Mouse (Mus musculus) myocyte (in vitro differentiated cells): ENCODE measurements around the gene Apom.

Experiments used
- CEBPB ChIP-seq: IDR thresholded peaks from 2 replicates; pipeline ENCODE4 v1.6.1; 2011; ENCODE audit warnings: mild to moderate bottlenecking, moderate library complexity; ENCODE audit not compliant: poor library complexity, insufficient read depth, severe bottlenecking
- E2F4 ChIP-seq: IDR thresholded peaks from one replicate; pipeline ENCODE4 v1.6.1; 2011; ENCODE audit warnings: mild to moderate bottlenecking, control low read depth, moderate library complexity; ENCODE audit not compliant: insufficient read depth
- MAX ChIP-seq: IDR thresholded peaks from one replicate; pipeline ENCODE4 v1.6.1; 2011; ENCODE audit warnings: low read depth, mild to moderate bottlenecking, control low read depth
- MYOD1 ChIP-seq, 3 experiments: IDR thresholded peaks; one replicate each; pipeline ENCODE4 v1.6.1; 2011; ENCODE audit warnings: control low read depth in 2 of 3, low read depth in 2 of 3, mild to moderate bottlenecking in 2 of 3, moderate library complexity in 1 of 3; ENCODE audit not compliant: insufficient read length in 2 of 3, control insufficient read depth in 1 of 3
- MYOG ChIP-seq, 3 experiments: IDR thresholded peaks; one replicate each; pipeline ENCODE4 v1.6.1; 2011; ENCODE audit warnings: control low read depth in 2 of 3, low read depth in 2 of 3, mild to moderate bottlenecking in 2 of 3; ENCODE audit not compliant: insufficient read length in 2 of 3, control insufficient read depth in 1 of 3, insufficient read depth in 1 of 3
- POLR2A ChIP-seq: IDR thresholded peaks from one replicate; pipeline ENCODE4 v1.6.1; 2011; ENCODE audit warnings: low read depth, mild to moderate bottlenecking, control low read depth, moderate library complexity; ENCODE audit not compliant: insufficient read length
- POLR2AphosphoS2 ChIP-seq: IDR thresholded peaks from one replicate; pipeline ENCODE4 v1.6.1; 2011; ENCODE audit warnings: low read depth, control low read depth; ENCODE audit not compliant: insufficient read length
- REST ChIP-seq: IDR thresholded peaks from one replicate; pipeline ENCODE4 v1.6.1; 2011; ENCODE audit warnings: mild to moderate bottlenecking, control low read depth, moderate library complexity; ENCODE audit not compliant: insufficient read depth, insufficient read length
- TCF12 ChIP-seq: IDR thresholded peaks from one replicate; pipeline ENCODE4 v1.6.1; 2011; ENCODE audit warnings: mild to moderate bottlenecking, control low read depth; ENCODE audit not compliant: poor library complexity, insufficient read depth, severe bottlenecking
- TCF3 ChIP-seq: IDR thresholded peaks from one replicate; pipeline ENCODE4 v1.6.1; 2011; ENCODE audit warnings: low read depth, control low read depth; ENCODE audit not compliant: insufficient read length
- USF1 ChIP-seq: IDR thresholded peaks from one replicate; pipeline ENCODE4 v1.6.1; 2011; ENCODE audit warnings: low read depth, mild to moderate bottlenecking, control low read depth, moderate library complexity

DNA sequence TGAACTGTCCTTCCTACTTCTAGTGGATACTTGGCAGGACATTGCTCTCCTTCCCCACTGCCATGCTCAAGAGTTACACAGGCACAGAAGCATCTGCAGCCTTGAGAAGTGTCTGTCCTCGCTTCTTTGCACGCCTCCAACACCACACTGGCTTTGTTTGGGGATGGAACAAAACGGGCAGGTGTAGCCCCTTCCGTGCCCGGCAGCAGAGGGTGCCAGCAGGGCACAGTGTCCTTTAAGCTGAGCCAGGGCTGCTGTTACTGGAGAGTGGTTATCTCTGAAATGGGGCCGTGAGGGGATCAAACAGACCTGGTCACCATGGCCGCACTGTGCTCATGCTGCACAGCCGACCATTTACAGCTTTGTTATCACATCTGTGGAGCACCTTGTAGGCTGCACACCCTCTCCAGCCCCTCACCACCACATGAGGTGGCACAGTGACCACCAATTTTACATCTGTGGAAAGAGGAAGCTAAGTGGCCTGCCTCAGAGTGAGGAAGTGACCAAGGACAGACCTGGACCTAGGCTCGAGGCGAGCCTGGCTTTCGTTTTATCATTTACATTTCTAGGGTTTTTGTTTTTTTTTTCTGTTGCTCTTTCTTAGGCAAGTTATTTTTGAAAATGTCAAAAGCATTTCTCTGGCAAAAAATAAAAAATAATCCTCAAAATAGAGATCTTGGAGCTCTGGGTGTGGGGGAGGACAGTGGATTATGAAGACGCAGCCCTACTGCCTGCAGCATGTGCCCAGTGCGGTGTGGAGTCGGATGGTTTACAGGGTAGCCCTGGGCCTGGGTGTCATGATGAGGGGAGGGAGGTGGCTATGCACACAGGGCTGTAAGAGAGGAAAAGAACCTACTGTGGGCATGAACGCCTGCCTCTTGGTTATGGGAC, 37.1 kb downstream of the Apom start:
- no peak for TF ChIP-seq MAX
- TF ChIP-seq POLR2A, result no peak
- TF ChIP-seq CEBPB, result no peak
- TF ChIP-seq MYOG (IDR thresholded peaks at IDR 0.05; ENCODE audit: control insufficient read depth in 1 of 3, insufficient read depth in 1 of 3, insufficient read length in 2 of 3, low read depth in 2 of 3), result no peak
- TF ChIP-seq MYOD1 (IDR thresholded peaks at IDR 0.05; ENCODE audit: control insufficient read depth in 1 of 3, insufficient read length in 2 of 3, low read depth in 2 of 3), result no peak
- TF ChIP-seq E2F4, result no peak
- TF ChIP-seq TCF3, result no peak
- TF ChIP-seq TCF12, result no peak
- TF ChIP-seq REST, result no peak
- TF ChIP-seq USF1, result no peak
- TF ChIP-seq POLR2AphosphoS2, result no peak
